Mouse (Mus musculus): ENCODE data around the gene Zfp526.

The Zfp526 gene

GRCm38 (mm10) chr7:25209161-25209622 is 12.0 kb upstream of the Zfp526 start:
- DNase-seq (ENCODE audit: low spot score in 2 of 2) = peak in 1 of 2 experiments; percentile 36

- DNase-seq (ENCODE audit: low spot score in 2 of 2) = no peak
Measured at GRCm38 (mm10) chr7:25210482-25210881, 10.7 kb upstream of the Zfp526 start.

GRCm38 (mm10) chr7:25213099-25213498 is 8.1 kb upstream of the Zfp526 start:
- no peak for DNase-seq (ENCODE audit: low spot score in 2 of 2)

- no peak for DNase-seq (ENCODE audit: low spot score in 2 of 2)
Measured at GRCm38 (mm10) chr7:25214172-25214571, 7.1 kb upstream of the Zfp526 start.

- no peak for DNase-seq (ENCODE audit: low spot score in 2 of 2)
Measured at GRCm38 (mm10) chr7:25217653-25218395, 3.4 kb upstream of the Zfp526 start.

- peak in 1 of 2 experiments; percentile 58 for DNase-seq (ENCODE audit: low spot score in 2 of 2)
Measured at GRCm38 (mm10) chr7:25218705-25219415, 2.4 kb upstream of the Zfp526 start.

- no peak for DNase-seq (ENCODE audit: low spot score in 2 of 2)
Measured at GRCm38 (mm10) chr7:25219416-25219750, 1.8 kb upstream of the Zfp526 start.

- DNase-seq (ENCODE audit: low spot score in 2 of 2) = peak; percentile 91 to 95
Measured at GRCm38 (mm10) chr7:25219756-25220456, 1.3 kb upstream of the Zfp526 start.

- no peak for DNase-seq (ENCODE audit: low spot score in 2 of 2)
Measured at GRCm38 (mm10) chr7:25220457-25221101, 646 bp upstream of the Zfp526 start, which contains the start of gene Dedd2. TSS of gene Dedd2 (minus strand) at chr7:25220615.

GRCm38 (mm10) chr7:25222275-25222967 is 1.2 kb downstream of the Zfp526 start:
- no peak for DNase-seq (ENCODE audit: low spot score in 2 of 2)

- DNase-seq (ENCODE audit: low spot score in 2 of 2) = no peak
Measured at GRCm38 (mm10) chr7:25227523-25228300, 6.5 kb downstream of the Zfp526 start.

GRCm38 (mm10) chr7:25230690-25231285 is 9.6 kb downstream of the Zfp526 start:
- DNase-seq (ENCODE audit: low spot score in 2 of 2) = no peak

- no peak for DNase-seq (ENCODE audit: low spot score in 2 of 2)
Measured at GRCm38 (mm10) chr7:25232101-25232648, 10.9 kb downstream of the Zfp526 start.

- DNase-seq (ENCODE audit: low spot score in 2 of 2) = no peak
Measured at GRCm38 (mm10) chr7:25233061-25233460, 11.8 kb downstream of the Zfp526 start.

GRCm38 (mm10) chr7:25235526-25235925 is 14.3 kb downstream of the Zfp526 start:
- no peak for DNase-seq (ENCODE audit: low spot score in 2 of 2)

GRCm38 (mm10) chr7:25237249-25238014 is 16.2 kb downstream of the Zfp526 start, which contains the start of gene Gsk3a:
TSS of gene Gsk3a (minus strand) at chr7:25237851.
- peak; percentile 95 to 97 for DNase-seq (ENCODE audit: low spot score in 2 of 2)

GRCm38 (mm10) chr7:25238015-25238706 is 16.9 kb downstream of the Zfp526 start:
- peak; percentile 81 to 92 for DNase-seq (ENCODE audit: low spot score in 2 of 2)

All from urinary bladder, adult 18-20 months (tissue).